Mouse (Mus musculus) liver, adult 2 months (tissue): ENCODE measurements around the gene Auts2.

Source experiments
- CTCF ChIP-seq: fragments of 200-500 bp; IDR thresholded peaks from 2 replicates; pipeline ENCODE4 v1.5.1; 2011; ENCODE audit warnings: low read depth, low read length, control low read depth
- POLR2A ChIP-seq: fragments of 200-500 bp; IDR thresholded peaks from 2 replicates; pipeline ENCODE4 v1.6.1; 2011; ENCODE audit warnings: low read length, control low read depth; ENCODE audit not compliant: insufficient read depth; ENCODE audit errors: extremely low read depth

- TF ChIP-seq CTCF: no peak
- TF ChIP-seq POLR2A: no peak
Measured at GRCm38 (mm10) chr5:132467364-132467743, 75.8 kb downstream of the Auts2 start.
